Mouse (Mus musculus) layer of hippocampus, adult 2 months (tissue): ENCODE results near the gene Krt42. TPM values are rescaled to one million over a fixed set of nuclear protein-coding genes. Genes with fewer than 3 reads are reported as not detected.
"Not testable (repeated sequence)": the region's sequence is repeated elsewhere in the genome, so short reads cannot be mapped to it uniquely, and the experiment has no call there.

Experiments
- DNase-seq, 2 experiments: peaks; one replicate each; pipeline ENCODE4 v3.0.0; 2022; ENCODE audit warnings: low spot score in 2 of 2
- H3K27ac ChIP-seq: fragments of 200-600 bp; 2 replicates; pipeline ENCODE4 v1.8.1; 2022
- H3K4me3 ChIP-seq: fragments of 200-600 bp; 2 replicates; pipeline ENCODE4 v1.8.1; 2022; ENCODE audit warnings: mild to moderate bottlenecking
- CTCF ChIP-seq: fragments of 200-600 bp; conservative IDR thresholded peaks from 2 replicates; pipeline ENCODE4 v1.8.1; 2022; ENCODE audit warnings: antibody characterized with exemption, mild to moderate bottlenecking, moderate library complexity
- long read RNA-seq, 2 experiments: library from polyadenylated mRNA; stranded (forward); transcript quantifications; one replicate each; pipeline ENCODE4 v2.0.0; 2021; ENCODE audit warnings: borderline mapping rate in 2 of 2
- total RNA-seq, 2 experiments: library from RNA; stranded (reverse); gene quantifications; 2 replicates each; pipeline ENCODE4 v1.2.3; 2021

Gene Krt42
- not detected for total RNA-seq
- long read RNA-seq, experiment 1 = 0 reads
- long read RNA-seq, experiment 2 = 0 reads

DNA sequence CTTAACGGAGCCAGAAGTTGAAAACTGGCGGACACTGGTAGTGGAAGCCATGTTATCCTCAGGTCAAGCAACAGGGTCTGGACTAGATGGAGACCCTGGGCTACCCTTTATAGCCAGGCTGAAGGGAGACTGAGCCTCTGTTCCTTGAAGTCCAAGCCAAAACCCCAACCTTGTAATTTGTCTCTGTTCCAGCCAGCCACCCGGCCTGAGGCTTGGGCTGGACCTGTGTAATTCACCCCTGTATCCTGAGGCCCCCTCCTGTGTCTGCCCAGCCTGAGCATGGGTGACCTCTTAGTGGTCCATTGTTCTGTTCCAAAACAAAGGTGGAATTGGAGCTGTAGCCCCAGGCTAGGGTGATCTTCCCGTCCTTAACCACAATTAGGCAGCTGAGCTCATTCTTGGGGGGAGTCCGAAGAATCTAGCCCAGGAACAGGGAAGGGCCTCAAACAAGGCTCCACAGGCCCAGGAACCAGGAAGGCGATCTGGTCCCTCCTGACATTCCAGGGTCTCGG lies at the start of gene Krt42:
Gene Krt42, minus strand, starts transcription at position 51 of the 512 bp plus-strand sequence.
- no peak for TF ChIP-seq CTCF
- Histone ChIP-seq H3K4me3 (no peak within 1 kb of the TSS), H3K27ac (no peak within 1 kb of the TSS)
- DNase-seq = no peak

GRCm38 (mm10) chr11:100318529-100319451 lies 49.1 kb upstream of the Krt42 start:
- peak overlapping the region; percentile 97 for H3K27ac ChIP-seq
- no peak for DNase-seq
- no peak for TF ChIP-seq CTCF
- H3K4me3 ChIP-seq = peak overlapping the region; percentile 96

GRCm38 (mm10) chr11:100317826-100318380 lies 48.2 kb upstream of the Krt42 start:
- no peak for DNase-seq
- no peak overlapping the region for H3K4me3 ChIP-seq
- TF ChIP-seq CTCF = no peak
- H3K27ac ChIP-seq = no peak overlapping the region

- TF ChIP-seq CTCF = no peak
- no peak overlapping the region for H3K27ac ChIP-seq
- no peak overlapping the region for H3K4me3 ChIP-seq
- DNase-seq = no peak
Measured at GRCm38 (mm10) chr11:100315439-100315838, 45.8 kb upstream of the Krt42 start.

DNA sequence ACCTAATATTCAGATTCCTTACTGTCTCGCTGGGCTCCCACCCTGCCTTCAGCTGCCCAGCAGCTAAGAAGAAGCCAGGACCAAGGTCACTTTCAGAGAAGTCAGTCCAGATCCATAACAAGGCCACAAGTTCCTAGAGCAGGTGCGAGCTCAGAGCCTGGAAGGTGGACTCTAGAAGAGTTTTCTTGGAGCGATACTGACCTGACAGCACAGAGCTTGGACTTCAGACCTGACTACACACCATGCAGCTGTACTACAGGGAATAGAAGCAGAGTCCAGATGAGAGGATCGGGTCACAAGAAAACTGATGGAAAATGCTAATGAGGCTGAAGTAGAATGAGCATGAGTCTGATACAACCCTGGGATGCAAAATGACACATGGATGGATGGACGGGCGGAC lies 43.8 kb upstream of the Krt42 start:
- Histone ChIP-seq H3K27ac (peak overlapping the region; percentile 91), H3K4me3 (no peak overlapping the region)
- no peak for TF ChIP-seq CTCF
- DNase-seq = no peak

- H3K4me3 ChIP-seq = no peak overlapping the region
- peak; percentile 57 to 73 for DNase-seq
- TF ChIP-seq CTCF = peak; percentile 33
- H3K27ac ChIP-seq = peak overlapping the region; percentile 91
Measured at GRCm38 (mm10) chr11:100312096-100312679, 42.5 kb upstream of the Krt42 start.

GRCm38 (mm10) chr11:100311656-100312055 lies 42.0 kb upstream of the Krt42 start:
- peak overlapping the region; percentile 91 for H3K27ac ChIP-seq
- no peak for TF ChIP-seq CTCF
- no peak overlapping the region for H3K4me3 ChIP-seq
- no peak for DNase-seq

- not testable (repeated sequence) for H3K4me3 ChIP-seq, H3K27ac ChIP-seq, DNase-seq
- 0 out of 2 replicates have a peak, but pooled peaks have one; percentile 8 for TF ChIP-seq CTCF
Measured at GRCm38 (mm10) chr11:100308672-100309071, 39.0 kb upstream of the Krt42 start.

DNA sequence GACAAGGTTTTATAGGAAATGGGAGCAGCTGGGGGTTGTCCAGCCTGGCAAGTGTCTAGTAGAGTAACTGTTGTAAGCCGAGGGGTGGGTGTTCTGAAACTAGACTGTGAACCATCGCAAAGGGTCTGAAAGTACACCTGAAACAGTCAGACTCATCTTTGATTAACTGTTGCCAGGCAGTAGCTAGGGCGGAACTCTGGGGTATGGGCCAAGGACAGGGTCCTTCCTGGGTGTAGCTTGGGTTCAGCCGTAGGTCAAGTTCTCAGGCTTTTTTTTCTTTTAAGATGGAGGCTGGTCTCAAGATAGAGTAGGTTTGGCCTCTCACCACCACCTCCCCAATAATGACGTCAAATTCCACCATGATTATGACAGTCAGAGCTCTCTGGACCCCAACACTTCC lies 38.2 kb upstream of the Krt42 start:
- no peak for TF ChIP-seq CTCF
- H3K4me3 ChIP-seq = no peak overlapping the region
- no peak overlapping the region for H3K27ac ChIP-seq
- DNase-seq = no peak

- Histone ChIP-seq H3K27ac (no peak overlapping the region), H3K4me3 (no peak overlapping the region)
- no peak for DNase-seq
- no peak for TF ChIP-seq CTCF
Measured at GRCm38 (mm10) chr11:100301292-100301691, 31.6 kb upstream of the Krt42 start.

DNA sequence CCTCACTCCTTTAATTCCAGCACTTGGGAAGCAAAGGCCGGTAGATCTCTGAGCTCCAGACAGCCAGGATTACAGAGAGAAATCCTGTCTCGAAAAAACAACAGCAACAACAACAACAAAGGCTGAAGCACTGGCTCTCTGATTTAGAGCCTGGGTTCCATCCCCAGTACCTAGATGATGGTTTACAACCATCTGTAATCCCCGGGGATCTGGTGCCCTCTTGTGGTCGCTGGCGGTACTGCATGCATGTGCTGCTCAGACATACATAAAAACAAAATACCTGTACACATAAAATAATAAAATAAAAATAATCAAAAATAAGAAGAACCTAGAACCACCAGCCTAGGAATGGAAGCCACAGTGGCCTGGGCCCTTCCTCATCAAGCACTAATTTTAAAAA lies 30.6 kb upstream of the Krt42 start:
- peak; percentile 96 for TF ChIP-seq CTCF
- Histone ChIP-seq H3K4me3 (no peak overlapping the region), H3K27ac (no peak overlapping the region)
- DNase-seq = peak in 1 of 2 experiments; percentile 72

- peak; percentile 71 to 86 for DNase-seq
Measured at GRCm38 (mm10) chr11:100298274-100299036, 28.8 kb upstream of the Krt42 start.

GRCm38 (mm10) chr11:100297801-100298200 lies 28.1 kb upstream of the Krt42 start:
- TF ChIP-seq CTCF = peak; percentile 66
- H3K4me3 ChIP-seq = peak overlapping the region; percentile 26; the same call in 1 of the 2 replicates
- H3K27ac ChIP-seq = no peak overlapping the region
- no peak for DNase-seq

More at GRCm38 (mm10) chr11:100298274-100299036, 28.8 kb upstream of the Krt42 start:
- peak overlapping the region; percentile 26; the same call in 1 of the 2 replicates for H3K4me3 ChIP-seq
- TF ChIP-seq CTCF = peak; percentile 77
- no peak overlapping the region for H3K27ac ChIP-seq
